Mouse (Mus musculus) thymus, postnatal 4 days (tissue): ENCODE results near the gene Ptpra.
A peak's percentile ranks its signal among the peaks of the same experiment; 100 is the strongest.

Source experiments
- DNase-seq: peaks from one replicate; pipeline ENCODE4 v3.0.0; 2021

The Ptpra gene

DNA sequence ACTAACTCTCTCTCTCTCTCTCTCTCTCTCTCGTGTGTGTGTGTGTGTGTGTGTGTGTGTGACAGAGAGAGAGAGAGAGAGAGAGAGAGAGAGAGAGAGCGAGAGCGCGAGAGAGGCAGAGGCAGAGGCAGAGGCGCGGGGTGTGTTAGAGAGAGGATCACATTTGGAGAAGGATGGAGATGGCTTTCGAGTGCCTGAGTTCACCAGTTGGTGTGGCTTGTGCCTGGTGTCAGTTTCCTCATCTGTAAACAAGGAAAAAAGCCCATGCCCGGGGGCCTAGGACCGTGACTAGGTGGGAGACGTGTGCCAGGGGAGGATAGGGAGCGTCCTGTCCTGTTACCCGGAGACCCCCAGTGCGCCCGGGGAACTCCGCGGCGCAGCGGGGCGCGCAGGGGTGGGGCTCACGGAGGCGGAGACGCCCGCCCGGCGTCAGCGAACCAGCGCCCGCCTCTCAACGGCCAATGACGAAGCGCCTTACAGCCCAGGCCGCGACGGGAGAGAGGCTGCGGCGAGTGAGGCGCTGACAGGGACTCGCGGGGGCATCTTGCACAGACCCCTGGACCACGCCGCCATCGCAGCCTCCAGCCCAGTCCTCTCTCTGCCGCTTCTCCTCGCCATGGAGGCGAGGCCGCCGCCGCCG, at the start of gene Ptpra:
TSS of gene Ptpra (plus strand) at position 485 of the 640 bp plus-strand sequence.
- peak; percentile 95 for DNase-seq

DNA sequence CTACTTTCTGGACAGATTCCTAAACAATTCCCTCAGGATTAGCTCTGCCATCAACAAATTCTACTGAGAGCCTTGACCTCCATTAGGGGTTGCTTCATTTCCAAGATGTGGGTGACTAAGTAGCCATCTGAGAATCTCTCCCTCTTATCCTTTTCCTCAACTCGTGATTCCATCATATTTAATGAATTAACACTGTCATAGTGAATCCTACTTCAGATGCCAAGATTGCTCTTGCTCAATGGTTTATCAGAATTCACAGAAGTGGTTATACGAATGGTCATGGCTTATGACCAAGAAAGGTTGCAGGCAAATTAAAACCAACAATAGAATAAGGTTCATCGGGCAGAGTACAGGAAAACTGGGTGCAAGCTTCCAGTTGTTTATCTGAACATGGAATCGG, 48.2 kb upstream of the Ptpra start:
- DNase-seq = no peak

DNA sequence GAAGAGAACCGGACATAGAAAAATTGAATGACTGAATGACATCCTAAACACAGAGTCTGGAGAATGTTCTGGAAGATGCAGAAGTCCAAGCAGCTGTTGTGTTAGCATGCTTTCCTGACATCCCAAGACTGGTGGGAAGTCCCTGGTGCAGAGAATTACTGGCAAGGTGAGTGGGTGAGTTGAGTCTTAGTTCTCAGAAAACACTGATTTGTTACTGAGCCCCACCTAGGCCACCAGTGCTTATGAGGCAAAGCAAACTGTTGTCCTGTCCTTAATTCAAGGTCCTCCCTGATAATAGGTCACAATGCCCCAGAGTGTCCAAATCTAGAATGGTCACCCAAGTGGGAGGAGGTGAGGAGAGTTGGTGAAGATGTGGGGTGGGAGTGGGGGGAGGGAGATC, 45.1 kb upstream of the Ptpra start, which contains the start of the genes Gm28372 and 1700020A23Rik:
TSS of gene Gm28372 (plus strand) at position 301 of the 400 bp plus-strand sequence.
TSS of gene 1700020A23Rik (plus strand) at position 321 of the 400 bp plus-strand sequence.
- DNase-seq = no peak

DNA sequence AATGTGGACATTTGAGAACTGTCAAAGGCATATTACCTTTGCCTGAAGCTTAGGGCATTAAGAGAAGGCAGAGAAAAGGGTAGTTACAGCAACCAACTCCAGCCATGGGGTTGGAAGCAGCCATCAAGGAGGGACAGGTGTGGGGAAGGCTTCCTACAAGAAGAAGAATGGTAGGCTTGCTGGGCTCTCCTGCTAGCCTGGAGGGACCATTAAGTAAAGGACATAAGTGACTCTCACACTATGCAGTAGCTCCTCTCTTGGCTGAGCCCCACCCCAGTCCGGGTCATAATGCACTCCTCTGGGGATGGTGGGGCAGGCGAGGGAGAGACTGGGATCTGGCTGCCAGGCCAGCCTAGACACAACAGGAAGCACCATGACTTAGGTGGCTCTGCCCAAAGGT, 43.9 kb upstream of the Ptpra start, which contains the start of gene Tmem239:
TSS of gene Tmem239 (plus strand) at position 301 of the 400 bp plus-strand sequence.
- no peak for DNase-seq

DNA sequence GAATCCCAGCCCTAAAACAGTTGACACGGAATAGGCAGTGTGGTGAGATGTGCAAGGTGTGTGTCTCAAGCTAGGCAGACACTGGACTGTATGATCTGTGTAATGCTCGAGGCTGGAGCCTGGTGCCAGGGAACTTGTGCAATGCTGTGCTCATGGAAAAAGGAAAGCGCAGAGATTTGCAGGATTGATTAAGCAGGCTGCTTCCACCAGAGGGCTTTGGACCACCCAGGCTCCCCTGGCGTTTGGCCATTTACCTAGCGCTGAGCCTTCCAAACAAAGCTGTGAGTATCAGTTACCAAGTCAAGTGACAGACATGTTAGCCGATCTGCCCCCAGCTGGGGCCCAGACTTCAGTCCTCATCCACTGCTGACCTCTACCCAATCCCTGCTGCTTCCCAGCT, 41.9 kb upstream of the Ptpra start:
- no peak for DNase-seq

DNA sequence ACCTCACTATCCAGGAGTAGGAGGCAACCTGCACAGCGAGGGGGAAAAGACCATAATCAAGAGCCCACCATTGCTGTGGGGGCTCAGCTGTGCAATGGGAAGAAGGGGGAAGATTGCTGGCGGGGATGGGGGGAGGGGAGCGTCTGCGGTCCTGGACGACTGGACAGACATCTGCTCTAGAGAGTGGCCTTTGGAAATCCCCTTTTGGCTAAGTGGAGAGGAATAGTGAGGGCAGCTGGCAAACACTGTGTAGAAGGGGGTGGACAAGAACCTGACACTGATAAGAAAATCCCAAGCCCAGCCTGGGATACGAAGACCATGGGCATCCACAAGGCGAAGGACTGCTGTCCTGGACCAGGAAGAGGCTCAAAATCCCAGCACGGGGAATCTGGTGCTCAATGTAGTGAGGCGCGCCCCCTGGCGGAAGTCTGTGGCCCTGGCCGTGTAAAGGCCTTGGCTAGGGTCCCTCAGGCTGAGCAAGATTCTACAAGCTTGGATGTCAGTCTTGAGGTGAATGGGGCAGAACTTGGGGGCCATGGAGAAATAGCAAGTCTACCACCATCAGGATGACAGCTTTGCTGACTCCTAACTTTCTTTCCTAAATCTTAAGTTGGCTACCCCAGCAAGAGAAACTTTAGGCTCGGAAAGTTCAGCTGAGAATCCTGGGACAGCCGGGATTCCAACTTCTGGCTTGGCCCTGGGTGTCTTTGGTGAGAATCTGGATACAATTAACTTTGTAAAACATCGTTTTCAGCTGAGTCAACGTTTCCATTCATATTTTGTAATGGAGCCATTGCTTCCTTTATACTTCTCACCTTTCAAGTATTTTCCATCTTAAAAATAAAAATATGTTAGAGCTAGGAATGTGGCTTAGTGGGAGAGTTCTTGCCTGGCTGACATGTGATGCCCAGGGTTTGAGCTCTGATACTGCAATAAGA, 38.3 kb upstream of the Ptpra start:
- DNase-seq = peak; percentile 91

DNA sequence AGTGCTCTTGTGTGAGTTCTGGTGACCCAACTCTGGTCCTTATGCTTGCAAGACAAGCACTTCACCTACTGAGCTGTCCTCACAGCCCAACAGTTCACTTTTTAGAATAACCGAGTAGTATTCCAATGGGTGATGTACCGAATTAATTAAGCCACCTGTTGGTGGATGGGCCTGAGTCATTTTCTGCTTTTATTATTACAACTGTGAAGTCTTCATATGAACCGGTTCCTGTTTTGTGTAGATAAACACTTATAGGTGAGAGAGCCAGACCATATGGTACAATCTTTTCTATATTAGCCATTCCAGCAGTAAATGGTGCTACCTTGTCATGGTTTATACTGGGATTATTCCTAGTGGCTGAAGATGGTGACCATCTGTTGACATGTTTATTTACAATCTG, 37.3 kb upstream of the Ptpra start:
- no peak for DNase-seq

DNA sequence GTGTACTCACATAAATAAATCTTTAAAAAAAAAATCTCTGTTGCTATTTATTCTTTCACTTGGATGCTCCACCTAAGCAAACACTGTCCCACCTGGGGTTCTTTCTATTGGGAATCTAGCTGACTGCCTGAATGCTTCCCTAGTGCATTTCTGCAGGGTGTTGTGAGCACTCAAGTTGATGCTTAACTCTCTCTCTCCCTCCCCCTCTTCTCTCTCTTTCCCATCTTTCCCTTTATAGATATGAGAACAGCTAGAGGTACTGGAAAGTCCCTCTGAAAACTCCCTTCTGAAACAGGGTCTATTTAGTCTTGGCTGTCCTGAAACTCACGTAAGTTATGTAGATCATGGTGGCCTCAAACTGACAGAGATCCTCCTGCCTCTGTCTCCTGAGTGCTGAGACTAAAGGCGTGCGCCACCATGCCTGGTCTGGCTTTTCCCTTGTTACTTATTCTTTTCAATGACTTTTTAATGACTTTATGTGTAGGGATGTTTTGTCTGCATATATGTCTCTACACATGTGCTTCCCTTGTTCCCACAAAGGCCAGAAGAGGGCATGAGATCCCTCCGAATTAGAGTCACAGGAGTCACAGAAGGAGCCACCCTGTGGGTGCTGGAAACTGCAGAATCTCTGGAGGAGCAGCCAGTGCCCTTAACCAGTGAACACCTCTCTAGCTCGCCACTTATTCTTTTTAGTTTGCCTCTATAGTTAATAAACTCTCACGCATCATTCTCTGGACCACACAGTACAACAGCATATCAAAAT, 35.8 kb upstream of the Ptpra start:
- DNase-seq = peak; percentile 45

DNA sequence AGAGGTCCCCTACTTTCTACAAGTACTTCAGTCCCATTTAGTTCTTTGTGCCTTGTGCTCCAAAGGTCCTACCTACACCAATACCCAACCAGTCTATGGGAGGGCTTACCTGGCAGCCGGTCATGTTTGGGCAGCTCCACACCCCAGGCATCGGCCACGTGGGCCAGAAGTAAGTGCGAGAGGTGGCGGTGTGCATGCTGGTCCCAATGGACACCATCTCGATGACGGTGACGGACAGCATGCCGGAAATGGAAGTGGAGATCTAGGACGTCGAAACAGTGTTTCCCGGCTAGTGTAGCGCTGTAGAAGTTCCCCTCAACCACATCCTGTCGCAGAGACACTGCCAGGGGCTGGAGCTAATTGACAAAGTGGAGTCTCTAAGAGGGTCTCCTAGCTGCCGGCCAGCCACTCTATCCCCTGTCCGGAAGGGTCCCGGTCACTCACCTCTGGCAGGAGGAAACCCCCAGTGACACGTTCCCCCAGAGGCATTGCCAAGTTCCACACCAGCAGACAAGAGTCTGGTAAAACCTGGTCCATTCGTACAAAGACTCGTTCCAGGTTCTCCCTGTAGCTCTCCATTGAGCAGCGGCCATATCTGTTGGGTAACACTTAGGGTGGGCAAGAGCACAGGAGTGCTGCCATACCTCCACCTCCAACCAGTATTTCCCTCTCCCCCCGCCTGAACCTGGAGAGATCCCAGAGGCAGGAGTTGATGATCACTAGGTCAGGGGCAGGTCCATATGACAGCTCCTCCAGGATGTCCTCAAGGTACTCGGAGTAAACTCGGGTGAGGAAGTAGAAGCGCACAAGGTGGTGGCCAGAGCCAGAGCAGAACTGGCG, 28.1 kb upstream of the Ptpra start:
- DNase-seq = peak; percentile 20

DNA sequence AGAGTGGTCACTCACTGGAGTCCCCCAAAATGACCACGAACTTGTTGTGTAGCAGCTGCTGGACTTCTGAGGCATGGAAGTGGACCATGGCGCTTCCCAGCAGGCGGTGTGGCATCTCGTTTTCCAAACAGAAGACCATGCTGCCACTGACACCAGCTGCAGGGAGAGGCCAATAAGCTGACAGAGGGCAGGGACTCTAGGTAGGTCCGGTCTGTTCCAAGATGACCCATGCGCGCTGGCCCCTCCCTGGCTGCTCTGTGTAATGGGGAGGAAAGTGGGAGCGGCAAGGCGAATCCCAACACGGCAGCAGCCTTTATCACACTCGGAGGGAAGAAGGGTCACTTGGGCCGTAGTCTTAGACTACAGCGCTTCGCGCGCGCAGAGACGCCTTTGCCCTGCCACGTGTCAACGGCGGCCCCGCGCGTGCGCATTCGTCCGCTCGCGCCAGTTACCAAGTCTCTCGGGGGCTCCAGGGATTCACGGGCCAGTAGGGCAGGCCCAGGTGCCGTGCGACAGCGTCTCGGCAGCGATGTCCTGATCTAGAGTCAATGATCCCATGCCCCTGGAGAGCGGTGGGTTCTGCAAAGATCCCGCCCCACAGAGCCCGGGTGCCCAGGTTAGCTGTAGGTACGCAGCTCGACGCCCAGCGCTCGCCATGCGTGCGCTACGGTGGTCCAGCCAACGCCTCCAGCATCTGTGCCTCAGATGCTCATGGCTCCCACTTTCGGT, 26.5 kb upstream of the Ptpra start:
- peak; percentile 90 for DNase-seq

DNA sequence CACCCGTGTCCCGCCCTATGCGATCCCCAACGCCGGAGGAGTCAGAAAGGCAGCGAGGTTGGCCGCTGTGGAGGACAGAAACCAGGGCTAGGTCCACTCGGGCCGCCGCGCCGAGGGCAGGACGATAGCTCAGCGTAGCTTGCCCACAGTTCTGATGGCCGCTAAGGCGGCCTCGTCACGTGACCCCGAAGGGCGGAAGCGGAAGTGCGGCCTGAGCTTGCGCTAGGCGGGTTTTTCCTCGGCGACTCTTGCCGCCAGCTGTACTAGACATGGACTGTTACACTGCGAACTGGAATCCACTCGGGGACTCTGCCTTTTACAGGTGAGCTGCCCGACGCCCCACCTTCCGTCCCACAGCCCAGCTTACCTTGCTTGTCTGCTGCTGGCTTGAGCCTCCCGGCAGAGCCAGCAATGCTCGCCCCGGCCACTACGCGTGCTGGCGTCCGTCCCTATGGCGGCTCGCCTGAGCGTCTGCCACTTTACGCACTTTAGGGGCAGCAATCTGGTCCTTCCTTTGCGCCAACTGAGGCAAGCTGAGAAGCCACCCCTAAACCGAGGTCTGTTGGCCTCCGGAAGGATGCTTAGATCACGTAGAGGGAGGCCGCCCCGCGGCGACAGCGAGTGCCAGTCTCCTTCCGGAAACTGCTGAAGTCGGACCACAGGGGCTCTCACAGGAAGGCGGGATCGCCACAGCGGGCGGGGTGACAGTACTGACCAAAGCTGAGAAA, 25.8 kb upstream of the Ptpra start, which contains the start of the genes Vps16 and Pced1a:
TSS of gene Vps16 (plus strand) at position 214 of the 728 bp plus-strand sequence.
TSS of gene Pced1a (minus strand) at position 576 of the 728 bp plus-strand sequence.
- peak; percentile 94 for DNase-seq

DNA sequence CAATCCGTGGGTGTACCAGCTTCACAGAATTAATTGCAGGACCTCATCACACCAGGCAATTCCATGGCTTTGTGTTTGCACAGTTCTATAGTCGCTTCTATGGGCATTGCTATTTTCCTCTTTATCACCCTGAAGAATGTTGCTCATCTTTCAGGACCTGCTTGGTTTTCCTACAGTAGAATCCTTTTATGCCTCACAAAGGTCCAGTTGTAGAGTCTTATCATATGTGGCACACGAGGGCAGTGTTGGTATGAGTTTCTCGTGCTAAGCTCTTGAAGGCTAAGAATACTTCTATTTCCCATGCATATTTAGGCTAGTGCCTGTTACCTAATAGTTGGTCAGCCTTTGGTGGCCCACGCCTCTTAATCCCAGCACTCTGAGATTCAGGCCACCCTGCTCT, 25.0 kb upstream of the Ptpra start:
- no peak for DNase-seq

DNA sequence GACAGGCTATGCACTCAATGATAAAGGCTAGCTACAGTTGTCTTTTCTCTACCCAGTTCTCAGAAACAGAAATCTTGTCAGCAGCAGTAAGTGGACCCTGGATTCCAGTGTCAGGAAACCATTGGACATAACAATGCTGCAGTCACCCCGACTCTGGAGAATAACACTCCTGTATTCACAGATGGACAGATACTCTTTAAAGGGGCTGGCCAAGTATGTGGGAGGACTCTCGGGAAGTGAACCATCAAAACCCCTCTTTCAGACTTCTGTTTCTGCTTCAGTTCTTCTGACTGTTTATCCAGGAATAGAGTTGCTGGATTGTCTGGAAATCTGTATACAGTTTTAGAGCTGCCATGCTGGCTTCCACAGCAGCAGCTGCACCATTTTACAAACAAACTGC, 20.2 kb upstream of the Ptpra start:
- no peak for DNase-seq

DNA sequence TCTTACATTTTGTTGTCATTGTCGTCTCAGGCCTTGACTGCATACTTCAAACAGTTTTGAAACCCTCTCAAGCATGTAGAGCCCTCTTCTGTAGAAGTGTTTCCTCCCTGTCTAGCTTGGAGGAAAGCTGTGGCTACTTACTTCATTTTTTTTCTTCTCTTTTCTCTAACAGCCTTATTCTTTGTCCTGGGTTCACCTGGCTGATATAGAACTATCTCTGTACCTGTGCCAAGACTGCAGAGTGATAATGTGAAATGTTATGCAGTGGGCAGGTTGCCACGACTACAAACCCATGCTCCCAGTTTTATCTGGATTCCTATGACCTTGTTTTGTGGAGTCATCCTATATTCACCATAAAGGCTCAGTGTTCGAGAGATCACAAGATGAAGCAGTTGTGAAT, 19.6 kb upstream of the Ptpra start:
- DNase-seq = no peak

DNA sequence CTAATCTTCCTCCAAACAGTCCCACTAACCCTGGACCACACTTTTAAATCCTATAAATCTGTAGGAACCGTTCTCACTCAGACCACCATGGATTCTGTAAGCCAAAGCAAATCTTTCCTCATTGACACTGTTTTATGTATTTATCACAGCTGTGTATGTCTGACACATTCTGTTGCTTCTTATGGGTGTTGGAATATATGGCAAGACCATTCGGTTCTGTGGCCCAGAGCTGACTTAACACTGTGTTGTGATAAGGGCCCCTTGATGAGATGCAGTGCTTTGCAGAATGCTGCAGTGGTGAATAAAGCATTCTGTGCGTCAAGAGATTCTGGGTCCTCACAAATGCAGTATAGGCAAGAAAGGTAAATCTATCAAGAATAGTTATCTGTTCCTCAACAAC, 17.9 kb upstream of the Ptpra start:
- DNase-seq = no peak

DNA sequence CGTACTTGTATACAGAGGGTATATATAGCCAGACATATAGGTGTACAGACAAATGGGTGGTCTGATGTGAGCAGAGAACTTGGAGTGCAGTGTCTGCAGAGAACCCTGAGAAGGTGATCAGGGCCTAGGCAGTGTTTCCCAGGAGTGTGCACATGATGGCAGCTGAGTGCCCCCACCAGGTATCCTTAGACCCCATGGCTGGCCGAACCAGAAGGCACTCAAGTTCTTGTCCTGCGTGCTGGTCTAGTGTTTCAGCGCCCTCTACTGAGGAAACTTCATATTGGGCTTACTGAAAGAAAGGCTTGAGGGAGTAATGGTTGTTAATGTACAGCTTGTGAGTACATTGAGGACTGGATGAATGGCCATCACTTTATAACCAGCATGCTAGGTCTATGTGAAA, 16.9 kb upstream of the Ptpra start:
- DNase-seq = peak; percentile 62

DNA sequence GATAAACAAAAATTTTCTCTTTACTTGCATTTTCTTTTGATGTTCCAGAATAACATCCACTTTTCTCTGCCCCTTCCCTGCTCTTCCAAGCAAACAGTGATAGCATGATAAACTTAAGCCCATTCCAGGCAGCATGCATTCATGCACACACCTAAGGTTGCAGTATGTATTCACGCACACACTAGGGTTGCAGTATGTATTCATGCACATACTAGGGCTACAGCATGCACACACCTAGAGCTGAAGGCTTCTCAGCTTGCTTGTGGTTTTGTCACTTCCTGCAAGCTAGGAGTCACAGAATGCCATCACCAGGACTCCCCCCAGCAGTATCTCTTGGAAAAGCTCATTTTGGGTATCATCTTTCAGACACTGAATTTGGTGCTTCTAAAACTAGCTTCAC, 13.3 kb upstream of the Ptpra start:
- DNase-seq = no peak

DNA sequence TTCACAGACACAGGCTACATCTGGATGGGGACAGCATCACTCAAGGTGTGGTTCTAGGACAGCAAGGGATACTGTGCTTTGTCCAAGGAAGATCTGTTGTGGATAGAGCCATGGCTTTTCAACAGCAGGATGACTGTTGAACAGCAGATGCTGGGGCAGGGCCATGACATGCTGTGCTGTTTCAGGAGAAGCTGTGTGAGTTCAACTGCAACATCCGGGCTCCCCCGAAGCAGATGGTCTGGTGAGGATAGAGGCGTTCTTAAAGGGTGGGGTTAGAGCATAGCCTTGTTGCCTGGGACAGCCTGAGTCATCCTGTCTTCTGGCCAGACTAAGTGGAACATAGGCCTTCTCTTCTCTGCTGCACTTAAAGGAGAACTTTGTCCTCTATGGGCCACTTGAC, 11.2 kb upstream of the Ptpra start:
- no peak for DNase-seq

DNA sequence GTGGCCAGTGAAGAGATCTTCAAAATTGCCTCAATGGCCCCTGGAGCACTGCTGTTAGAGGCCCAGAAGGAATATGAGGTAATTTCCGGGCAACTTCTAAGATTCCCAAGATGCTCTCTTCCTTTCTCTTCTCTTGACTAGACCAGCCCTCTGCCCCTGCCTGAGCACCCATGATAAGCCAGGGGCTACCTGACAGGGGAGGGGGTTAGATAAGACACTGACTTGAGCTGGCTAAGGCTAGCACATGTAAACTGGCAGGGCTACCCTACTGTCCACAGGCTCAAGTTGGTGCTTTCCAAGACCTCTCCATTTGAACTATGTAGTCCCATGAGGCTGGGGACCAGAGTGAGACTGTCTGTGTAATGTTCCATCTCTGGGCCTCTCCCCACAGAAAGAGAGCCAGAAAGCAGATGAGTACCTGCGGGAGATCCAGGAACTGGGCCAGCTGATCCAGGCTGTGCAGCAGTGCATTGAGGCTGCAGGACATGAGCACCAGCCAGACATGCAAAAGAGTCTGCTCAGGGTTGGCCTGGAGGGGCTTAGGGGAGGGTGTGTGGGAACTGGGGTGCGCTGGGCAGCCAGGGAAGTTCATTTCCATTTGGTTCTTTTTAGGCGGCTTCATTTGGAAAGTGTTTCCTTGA, 10.1 kb upstream of the Ptpra start:
- DNase-seq = no peak

DNA sequence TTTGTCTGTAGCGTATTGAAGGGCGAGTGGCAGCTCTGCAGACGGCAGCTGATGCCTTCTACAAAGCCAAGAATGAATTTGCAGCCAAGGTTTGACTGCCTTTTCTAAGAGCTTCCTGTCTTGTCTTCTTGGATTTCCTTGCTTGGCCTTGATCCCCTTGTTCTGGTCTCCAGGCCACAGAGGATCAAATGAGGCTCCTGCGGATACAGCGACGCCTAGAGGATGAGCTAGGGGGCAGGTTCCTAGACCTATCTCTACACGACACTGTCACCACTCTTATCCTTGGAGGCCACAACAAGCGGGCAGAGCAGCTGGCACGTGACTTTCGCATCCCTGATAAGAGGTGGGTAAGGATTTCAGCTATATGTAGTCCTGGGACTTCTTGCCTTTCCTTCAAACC, 7.9 kb upstream of the Ptpra start:
- DNase-seq = no peak
